Mouse (Mus musculus): ENCODE data around the gene Piwil1. TPM values are rescaled to one million over a fixed set of nuclear protein-coding genes. Genes with fewer than 3 reads are reported as not detected.

The Piwil1 gene
- polyA plus RNA-seq, 1 experiment, result 266 TPM

DNA sequence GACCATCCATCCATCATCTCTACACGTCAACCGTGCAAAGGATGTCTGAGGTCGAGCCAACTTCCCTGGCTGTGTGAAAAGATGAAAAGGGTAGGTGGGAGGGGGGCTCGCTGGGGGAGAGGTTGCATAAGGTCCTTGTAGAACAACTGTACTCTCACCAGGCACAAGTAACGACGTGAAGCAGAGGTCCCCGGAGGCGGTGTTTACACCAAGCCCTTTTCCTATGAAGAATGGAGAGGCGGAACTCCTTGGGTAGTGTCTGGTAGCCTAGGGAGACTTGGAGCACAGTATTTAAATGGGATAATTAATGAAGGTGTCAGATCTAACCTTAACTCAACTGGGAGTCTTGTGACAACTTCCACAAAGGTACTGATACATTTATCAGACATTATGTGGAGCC lies 28.2 kb upstream of the Piwil1 start:
- H3K27ac ChIP-seq (ENCODE audit: control insufficient read depth, insufficient read depth, low read depth, low read length), result no peak overlapping the region
- no peak overlapping the region for H3K4me3 ChIP-seq (ENCODE audit: control insufficient read depth, low read depth, low read length)
- no peaks in the 10 kb centered on the region for H3K27me3 ChIP-seq (ENCODE audit: control insufficient read depth, insufficient read depth, low read length)
- TF ChIP-seq POLR2A (IDR thresholded peaks at IDR 0.05; ENCODE audit: control insufficient read depth, low read depth, low read length), result no peak
- no peaks in the 10 kb centered on the region for H3K4me1 ChIP-seq (ENCODE audit: control insufficient read depth, insufficient read depth, low read length)
- no peaks in the 10 kb centered on the region for H3K36me3 ChIP-seq (ENCODE audit: control insufficient read depth, insufficient read depth, low read length)

- Histone ChIP-seq H3K27ac (ENCODE audit: control insufficient read depth, insufficient read depth, low read depth, low read length) (no peak overlapping the region), H3K4me1 (ENCODE audit: control insufficient read depth, insufficient read depth, low read length) (no peaks in the 10 kb centered on the region), H3K4me3 (ENCODE audit: control insufficient read depth, low read depth, low read length) (no peak overlapping the region), H3K36me3 (ENCODE audit: control insufficient read depth, insufficient read depth, low read length) (no peaks in the 10 kb centered on the region), H3K27me3 (ENCODE audit: control insufficient read depth, insufficient read depth, low read length) (no peaks in the 10 kb centered on the region)
- TF ChIP-seq POLR2A (IDR thresholded peaks at IDR 0.05; ENCODE audit: control insufficient read depth, low read depth, low read length) (no peak), CTCF (IDR thresholded peaks at IDR 0.05; ENCODE audit: control insufficient read depth, insufficient read depth, insufficient replicate concordance, low read depth, low read length) (no peak)
These were observed 25.0 kb upstream of the Piwil1 start for GRCm38 (mm10) chr5:128677373-128677772.

DNA sequence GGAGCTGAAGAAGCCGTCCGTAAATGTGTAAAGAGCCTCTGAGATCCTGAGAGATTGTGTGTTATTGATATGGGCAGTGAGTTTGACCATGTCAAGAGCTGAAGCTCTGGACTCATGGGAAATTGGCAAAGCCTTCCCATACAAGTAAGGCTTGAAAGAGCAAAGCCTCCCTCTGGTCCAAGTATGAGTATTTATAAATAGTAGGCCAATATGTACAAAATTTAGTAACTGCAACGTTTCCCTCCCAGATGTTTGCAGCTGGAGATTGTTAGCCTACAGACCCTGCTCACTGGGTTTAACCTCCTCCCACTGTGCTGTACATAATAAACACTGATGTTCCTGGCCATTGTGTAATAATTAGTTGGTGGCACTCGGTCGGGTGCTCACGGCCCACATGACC lies 24.5 kb upstream of the Piwil1 start:
- no peak for TF ChIP-seq CTCF (IDR thresholded peaks at IDR 0.05; ENCODE audit: control insufficient read depth, insufficient read depth, insufficient replicate concordance, low read depth, low read length)
- TF ChIP-seq POLR2A (IDR thresholded peaks at IDR 0.05; ENCODE audit: control insufficient read depth, low read depth, low read length), result no peak
- Histone ChIP-seq H3K36me3 (ENCODE audit: control insufficient read depth, insufficient read depth, low read length) (no peaks in the 10 kb centered on the region), H3K27me3 (ENCODE audit: control insufficient read depth, insufficient read depth, low read length) (no peaks in the 10 kb centered on the region), H3K4me3 (ENCODE audit: control insufficient read depth, low read depth, low read length) (no peak overlapping the region), H3K27ac (ENCODE audit: control insufficient read depth, insufficient read depth, low read depth, low read length) (no peak overlapping the region), H3K4me1 (ENCODE audit: control insufficient read depth, insufficient read depth, low read length) (no peaks in the 10 kb centered on the region)

GRCm38 (mm10) chr5:128681456-128681855 lies 20.9 kb upstream of the Piwil1 start:
- Histone ChIP-seq H3K36me3 (ENCODE audit: control insufficient read depth, insufficient read depth, low read length) (no peaks in the 10 kb centered on the region), H3K27ac (ENCODE audit: control insufficient read depth, insufficient read depth, low read depth, low read length) (no peak overlapping the region), H3K27me3 (ENCODE audit: control insufficient read depth, insufficient read depth, low read length) (no peaks in the 10 kb centered on the region), H3K4me1 (ENCODE audit: control insufficient read depth, insufficient read depth, low read length) (no peaks in the 10 kb centered on the region; the same call in 1 of the 2 replicates), H3K4me3 (ENCODE audit: control insufficient read depth, low read depth, low read length) (no peak overlapping the region)
- TF ChIP-seq POLR2A (IDR thresholded peaks at IDR 0.05; ENCODE audit: control insufficient read depth, low read depth, low read length) (no peak), CTCF (IDR thresholded peaks at IDR 0.05; ENCODE audit: control insufficient read depth, insufficient read depth, insufficient replicate concordance, low read depth, low read length) (peak; percentile 61; the same call in 1 of the 2 replicates)

GRCm38 (mm10) chr5:128684192-128684591 lies 18.1 kb upstream of the Piwil1 start:
- Histone ChIP-seq H3K4me3 (ENCODE audit: control insufficient read depth, low read depth, low read length) (no peak overlapping the region; the same call in none of the 2 replicates), H3K27me3 (ENCODE audit: control insufficient read depth, insufficient read depth, low read length) (no peaks in the 10 kb centered on the region), H3K4me1 (ENCODE audit: control insufficient read depth, insufficient read depth, low read length) (no peaks in the 10 kb centered on the region; the same call in 1 of the 2 replicates), H3K27ac (ENCODE audit: control insufficient read depth, insufficient read depth, low read depth, low read length) (no peak overlapping the region), H3K36me3 (ENCODE audit: control insufficient read depth, insufficient read depth, low read length) (no peaks in the 10 kb centered on the region)
- TF ChIP-seq POLR2A (IDR thresholded peaks at IDR 0.05; ENCODE audit: control insufficient read depth, low read depth, low read length) (no peak), CTCF (IDR thresholded peaks at IDR 0.05; ENCODE audit: control insufficient read depth, insufficient read depth, insufficient replicate concordance, low read depth, low read length) (no peak)

DNA sequence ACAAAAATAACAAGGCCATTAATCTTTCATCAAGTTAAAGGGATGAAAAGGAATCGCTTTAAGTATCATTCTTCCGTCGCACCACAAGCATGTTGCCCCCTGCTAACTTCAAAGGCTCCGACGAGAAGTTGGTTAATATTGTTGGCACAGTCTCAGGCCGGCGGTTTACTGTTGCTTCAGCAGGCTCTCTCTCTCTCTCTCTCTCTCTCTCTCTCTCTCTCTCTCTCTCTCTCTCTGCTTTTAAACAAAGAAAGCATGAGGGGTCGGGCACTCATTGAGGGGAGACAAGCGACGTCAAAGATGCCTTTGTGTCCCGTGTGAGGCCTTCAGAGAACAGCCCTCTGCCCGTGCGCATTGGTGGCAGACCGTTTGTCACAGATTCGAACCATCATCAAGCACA lies 17.7 kb upstream of the Piwil1 start:
- Histone ChIP-seq H3K36me3 (ENCODE audit: control insufficient read depth, insufficient read depth, low read length) (no peaks in the 10 kb centered on the region), H3K4me3 (ENCODE audit: control insufficient read depth, low read depth, low read length) (no peak overlapping the region), H3K27me3 (ENCODE audit: control insufficient read depth, insufficient read depth, low read length) (no peaks in the 10 kb centered on the region), H3K4me1 (ENCODE audit: control insufficient read depth, insufficient read depth, low read length) (no peaks in the 10 kb centered on the region; the same call in 1 of the 2 replicates), H3K27ac (ENCODE audit: control insufficient read depth, insufficient read depth, low read depth, low read length) (no peak overlapping the region)
- no peak for TF ChIP-seq CTCF (IDR thresholded peaks at IDR 0.05; ENCODE audit: control insufficient read depth, insufficient read depth, insufficient replicate concordance, low read depth, low read length)
- no peak for TF ChIP-seq POLR2A (IDR thresholded peaks at IDR 0.05; ENCODE audit: control insufficient read depth, low read depth, low read length)

GRCm38 (mm10) chr5:128687139-128687538 lies 15.2 kb upstream of the Piwil1 start:
- TF ChIP-seq CTCF (IDR thresholded peaks at IDR 0.05; ENCODE audit: control insufficient read depth, insufficient read depth, insufficient replicate concordance, low read depth, low read length) (peak; percentile 16; the same call in 1 of the 2 replicates), POLR2A (IDR thresholded peaks at IDR 0.05; ENCODE audit: control insufficient read depth, low read depth, low read length) (no peak)
- no peak overlapping the region for H3K4me3 ChIP-seq (ENCODE audit: control insufficient read depth, low read depth, low read length)
- no peaks in the 10 kb centered on the region for H3K27me3 ChIP-seq (ENCODE audit: control insufficient read depth, insufficient read depth, low read length)
- H3K36me3 ChIP-seq (ENCODE audit: control insufficient read depth, insufficient read depth, low read length), result no peaks in the 10 kb centered on the region
- H3K4me1 ChIP-seq (ENCODE audit: control insufficient read depth, insufficient read depth, low read length), result no peaks in the 10 kb centered on the region; the same call in 1 of the 2 replicates
- H3K27ac ChIP-seq (ENCODE audit: control insufficient read depth, insufficient read depth, low read depth, low read length), result no peak overlapping the region

DNA sequence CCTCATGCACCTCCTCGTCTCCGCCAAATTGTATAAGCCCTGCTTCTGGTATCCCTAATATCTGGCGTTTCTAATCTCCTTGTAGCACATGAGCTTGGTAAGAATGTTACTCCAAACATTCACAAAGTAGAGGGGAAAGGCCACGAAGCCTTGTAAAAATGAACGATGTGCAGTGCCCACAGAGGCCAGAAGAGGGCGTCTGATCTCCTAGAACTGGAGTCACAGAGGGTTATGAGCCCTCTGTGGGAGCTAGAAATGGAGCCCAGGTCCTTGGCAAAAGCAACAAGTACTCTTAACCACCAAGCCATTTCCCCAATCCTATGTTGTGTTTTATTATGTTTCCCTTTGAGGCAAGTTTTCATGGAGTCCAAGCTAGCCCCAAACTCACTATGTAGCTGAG lies 8.2 kb upstream of the Piwil1 start:
- TF ChIP-seq CTCF (IDR thresholded peaks at IDR 0.05; ENCODE audit: control insufficient read depth, insufficient read depth, insufficient replicate concordance, low read depth, low read length) (peak; percentile 26; the same call in 1 of the 2 replicates), POLR2A (IDR thresholded peaks at IDR 0.05; ENCODE audit: control insufficient read depth, low read depth, low read length) (no peak)
- Histone ChIP-seq H3K27me3 (ENCODE audit: control insufficient read depth, insufficient read depth, low read length) (no peaks in the 10 kb centered on the region), H3K4me3 (ENCODE audit: control insufficient read depth, low read depth, low read length) (no peak overlapping the region), H3K27ac (ENCODE audit: control insufficient read depth, insufficient read depth, low read depth, low read length) (no peak overlapping the region), H3K4me1 (ENCODE audit: control insufficient read depth, insufficient read depth, low read length) (no peaks in the 10 kb centered on the region), H3K36me3 (ENCODE audit: control insufficient read depth, insufficient read depth, low read length) (no peaks in the 10 kb centered on the region)
